Mouse (Mus musculus): Measurements from ENCODE around the gene C1galt1c1.

Gene C1galt1c1

DNA sequence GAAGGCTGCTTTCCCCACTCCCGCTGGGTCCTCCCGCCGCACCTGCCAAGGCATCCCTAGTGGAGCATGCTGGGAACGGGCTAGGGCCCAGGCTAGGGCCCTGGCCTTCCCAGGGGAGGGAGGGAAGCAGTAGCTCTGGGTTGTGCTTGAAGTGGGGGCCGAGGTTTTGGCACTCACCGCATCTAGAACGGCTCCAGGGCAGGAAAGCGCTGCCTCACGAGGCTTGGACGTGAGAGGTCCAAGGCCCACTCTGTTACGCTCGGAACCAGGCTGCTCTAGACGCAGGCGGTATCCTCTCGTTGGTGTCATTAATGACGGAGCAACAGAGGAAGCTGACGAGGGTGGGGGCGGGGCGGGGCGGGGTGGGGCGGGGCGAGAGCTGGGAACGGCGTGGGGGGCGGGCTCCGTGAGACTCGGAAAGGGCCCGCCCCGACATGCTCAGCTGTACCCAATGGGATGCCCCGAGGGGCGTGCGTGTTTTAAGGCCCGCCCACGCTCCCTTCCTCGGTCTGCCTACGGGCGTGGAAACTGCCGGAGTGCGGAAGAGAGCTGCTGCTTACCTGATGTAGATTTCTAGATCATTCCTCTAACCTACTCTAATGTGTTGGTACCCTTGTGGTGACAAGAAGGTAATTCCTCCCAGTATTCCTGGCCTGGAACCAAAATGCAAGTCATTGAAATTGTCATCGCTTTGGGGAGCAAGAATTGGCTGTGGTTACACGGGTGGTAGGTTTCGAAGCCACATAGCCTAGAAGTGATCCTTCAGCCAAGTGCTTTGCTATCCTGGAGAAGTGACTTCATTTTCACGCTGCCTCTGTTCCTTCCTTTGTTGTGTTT, at the start of gene C1galt1c1:
Gene C1galt1c1, minus strand, starts transcription at position 287 of the 837 bp plus-strand sequence.
- peak; percentile 94 for DNase-seq

DNA sequence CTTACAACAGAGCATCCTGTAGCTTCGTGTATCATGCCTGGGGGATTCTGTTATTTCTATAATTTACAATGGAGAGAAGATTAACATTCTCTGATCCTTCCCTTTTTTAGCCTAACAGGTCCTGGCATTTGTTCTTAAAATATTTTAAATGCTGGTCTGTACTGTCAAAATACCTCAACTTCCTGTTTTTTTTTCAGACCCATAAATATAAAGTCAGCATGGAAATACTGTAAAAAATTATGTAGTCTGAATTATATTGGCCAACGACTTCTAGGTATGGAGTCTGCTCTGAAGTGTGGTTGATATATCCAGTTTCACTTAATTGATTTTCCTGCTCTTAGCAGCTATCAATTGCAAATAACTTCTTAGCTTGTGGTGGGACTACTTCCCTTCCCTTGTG, 47.1 kb upstream of the C1galt1c1 start:
- no peak for DNase-seq

DNA sequence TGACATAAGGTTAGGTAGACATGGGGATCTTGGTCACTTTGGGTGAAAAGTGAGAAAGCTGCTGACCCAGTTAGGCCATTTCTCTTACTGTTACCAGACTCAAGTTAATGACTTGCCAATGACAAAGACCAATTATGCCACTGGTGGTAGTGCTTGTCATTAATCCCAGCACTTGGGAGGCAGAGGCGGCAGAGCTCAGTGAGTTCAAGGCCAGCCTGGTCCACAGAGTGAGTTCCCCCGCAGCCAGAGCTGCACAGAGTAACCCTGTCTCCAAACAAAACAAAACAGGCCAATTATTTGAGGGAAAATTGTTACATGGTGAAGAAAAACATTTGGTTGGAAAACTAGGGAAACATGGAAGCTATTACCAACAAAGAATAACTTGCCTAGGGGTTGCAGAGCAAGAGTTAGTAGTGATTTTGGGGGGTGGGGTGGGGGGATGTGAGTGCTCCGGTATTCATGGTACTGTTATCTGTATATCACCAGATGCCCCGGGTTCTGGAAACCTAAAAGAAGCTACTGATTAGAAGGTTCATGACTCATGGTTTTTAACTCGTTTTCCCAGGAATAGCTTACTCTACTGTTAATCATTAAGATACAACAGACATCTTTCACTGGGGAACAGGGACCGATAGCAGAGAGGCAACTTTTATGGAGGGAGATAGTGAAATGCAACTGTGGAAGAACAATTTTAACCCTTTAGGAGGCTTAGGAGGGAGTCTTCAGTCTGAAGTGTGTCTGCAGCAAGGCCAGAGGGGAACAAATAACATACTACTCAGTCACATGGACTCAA, 34.4 kb upstream of the C1galt1c1 start:
- DNase-seq: no peak

DNA sequence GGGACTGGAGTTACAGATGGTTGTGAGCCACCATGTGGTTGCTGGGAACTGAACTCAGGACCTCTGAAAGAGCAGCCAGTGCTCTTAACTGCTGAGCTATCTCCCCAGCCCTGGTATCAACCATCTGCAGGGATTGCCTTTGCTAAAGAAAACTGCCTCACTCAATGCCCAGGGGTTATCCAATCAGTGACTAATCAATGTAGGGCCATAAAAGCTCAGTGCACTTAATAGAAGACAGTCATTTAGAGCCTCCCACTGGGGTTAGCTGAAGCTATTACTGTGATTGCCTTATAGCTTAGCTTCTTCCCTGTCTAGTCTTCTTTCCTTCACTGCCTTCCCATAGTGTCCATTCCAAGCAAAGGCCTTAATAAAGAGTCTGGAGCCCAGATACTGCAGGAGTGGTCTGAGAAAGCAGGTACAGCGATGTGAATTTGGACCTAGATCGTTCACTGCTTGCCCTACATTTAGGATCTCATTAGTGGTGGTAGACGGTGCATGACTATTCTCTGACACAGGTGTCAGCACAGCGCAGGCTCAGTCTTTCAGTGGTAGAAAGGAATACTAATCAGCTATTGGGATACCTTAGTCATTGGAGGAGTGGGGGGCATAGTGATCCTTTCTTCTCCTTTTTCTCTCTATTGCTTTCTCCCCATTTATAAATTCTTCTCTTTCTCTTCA, 21.5 kb upstream of the C1galt1c1 start:
- no peak for DNase-seq

DNA sequence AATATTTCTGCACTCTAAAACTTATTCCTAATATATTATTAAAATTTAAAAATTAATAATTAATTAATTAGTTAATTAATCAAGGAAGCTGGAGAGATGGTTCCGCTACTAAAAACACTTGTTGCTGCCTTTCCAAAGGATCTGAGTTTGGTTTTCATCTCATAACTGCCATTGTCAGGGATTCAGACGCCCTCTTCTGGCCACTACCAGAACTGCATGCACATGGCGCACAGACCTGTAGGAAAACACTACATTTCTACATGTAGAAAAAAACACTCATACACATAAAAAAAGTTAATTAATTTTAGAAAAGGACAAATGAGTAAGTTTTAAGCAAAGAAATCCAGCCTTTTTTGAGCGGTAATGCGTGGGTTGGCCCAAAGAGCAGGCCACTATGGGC, 19.8 kb upstream of the C1galt1c1 start:
- no peak for DNase-seq

DNA sequence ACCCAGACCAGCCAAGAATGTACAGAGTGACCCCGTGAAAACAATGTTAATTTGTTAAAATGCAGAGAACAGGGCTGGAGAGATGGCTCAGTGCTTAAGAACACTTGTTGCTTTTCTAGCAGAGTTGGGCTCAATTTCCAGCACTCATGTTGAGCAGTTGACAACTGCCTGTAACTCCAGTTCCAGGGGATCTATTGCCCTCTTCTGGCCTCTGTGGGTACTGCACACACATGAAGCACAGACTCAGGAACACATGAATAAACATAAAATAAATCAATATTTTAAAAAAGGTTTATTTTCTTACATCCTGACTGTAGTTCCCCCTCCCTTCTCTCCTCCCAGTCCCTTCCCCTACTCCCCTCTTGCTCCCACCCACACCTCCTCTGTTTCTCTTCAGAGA, 18.3 kb upstream of the C1galt1c1 start:
- DNase-seq: no peak

DNA sequence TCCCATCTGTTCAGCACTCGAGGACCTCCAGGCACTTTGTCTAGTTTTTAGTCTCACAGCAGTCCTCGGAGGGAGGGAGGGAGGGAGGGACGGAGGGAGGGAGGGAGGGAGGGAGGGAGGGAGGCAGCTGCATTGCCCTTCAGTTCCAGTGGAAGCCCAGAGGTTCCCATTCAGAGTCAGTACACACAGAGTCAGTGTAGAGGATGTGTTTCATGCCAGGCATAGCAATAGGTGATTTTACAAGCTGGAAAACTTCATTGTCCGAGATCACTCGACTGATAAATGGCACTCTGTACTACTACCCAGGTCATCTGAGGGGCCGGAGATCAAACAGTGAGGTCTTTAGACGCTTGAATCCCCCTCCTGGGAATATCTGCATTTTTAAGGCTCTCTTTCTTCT, 16.3 kb upstream of the C1galt1c1 start:
- DNase-seq: peak; percentile 13

DNA sequence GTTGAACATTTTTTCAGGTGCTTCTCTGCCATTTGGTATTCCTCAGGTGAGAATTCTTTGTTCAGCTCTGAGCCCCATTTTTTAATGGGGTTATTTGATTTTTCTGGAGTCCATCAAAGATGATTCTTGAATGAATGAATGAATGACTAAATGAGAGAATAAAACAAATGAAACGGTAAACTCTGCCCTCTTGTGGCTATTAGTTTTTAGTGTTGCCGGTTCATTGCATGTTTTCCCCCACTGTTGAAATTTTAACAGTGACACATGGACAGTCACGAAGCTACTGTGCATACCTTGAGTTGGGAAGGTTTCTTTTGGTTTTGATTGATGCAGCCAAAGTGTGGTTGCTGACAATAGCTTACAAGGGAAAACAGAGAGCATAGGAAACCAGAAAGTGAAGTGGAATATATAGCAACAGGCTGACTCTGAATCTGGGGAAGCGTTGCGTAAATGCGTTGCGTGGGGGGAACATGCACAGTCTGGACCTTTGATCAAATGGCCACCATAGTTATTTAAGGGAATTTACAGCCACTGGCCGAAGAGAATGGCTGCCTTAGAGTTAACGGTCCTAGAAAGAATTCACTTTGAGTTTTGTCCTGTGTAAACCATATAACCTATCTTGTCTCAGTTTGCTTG, 15.6 kb upstream of the C1galt1c1 start:
- peak; percentile 17 for DNase-seq

DNA sequence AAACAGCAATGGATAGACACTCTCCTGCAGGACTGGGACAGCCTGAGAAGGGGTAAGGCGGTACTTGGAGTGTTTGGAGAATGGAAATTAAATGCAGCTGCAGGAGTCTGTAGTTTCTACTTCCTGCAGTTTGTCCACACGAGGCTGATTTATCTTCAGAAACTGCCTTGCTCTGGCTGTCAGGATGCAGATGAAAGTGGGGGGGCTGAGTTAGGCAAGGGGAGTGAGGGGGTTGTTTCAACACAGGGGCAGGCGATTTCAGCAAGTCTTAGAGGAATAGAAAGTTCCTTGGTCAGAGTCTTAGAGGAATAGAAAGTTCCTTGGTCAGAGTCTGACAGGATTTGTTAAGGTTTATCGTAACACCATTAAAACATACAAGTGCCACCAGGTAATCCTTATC, 7.3 kb upstream of the C1galt1c1 start:
- peak; percentile 32 for DNase-seq

DNA sequence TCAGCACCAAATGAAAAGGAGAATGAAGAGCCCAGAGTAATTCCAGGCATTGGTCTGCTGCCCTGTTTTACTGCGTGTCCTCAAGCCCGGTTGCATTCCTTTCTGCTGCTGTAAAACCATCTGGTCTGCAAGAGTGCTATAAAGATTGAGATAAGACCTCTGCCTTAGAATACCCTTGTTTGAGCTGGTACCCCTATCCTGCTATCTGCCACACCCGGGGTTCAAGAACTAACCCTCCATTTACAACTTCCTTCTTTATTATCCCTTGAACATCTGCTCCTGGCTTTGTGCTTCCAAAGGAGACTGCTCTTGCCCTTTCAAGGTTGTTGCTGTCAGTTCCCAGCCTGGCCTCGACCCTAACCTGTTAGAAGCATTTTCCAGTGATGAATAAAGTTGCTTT, 6.5 kb upstream of the C1galt1c1 start:
- no peak for DNase-seq

DNA sequence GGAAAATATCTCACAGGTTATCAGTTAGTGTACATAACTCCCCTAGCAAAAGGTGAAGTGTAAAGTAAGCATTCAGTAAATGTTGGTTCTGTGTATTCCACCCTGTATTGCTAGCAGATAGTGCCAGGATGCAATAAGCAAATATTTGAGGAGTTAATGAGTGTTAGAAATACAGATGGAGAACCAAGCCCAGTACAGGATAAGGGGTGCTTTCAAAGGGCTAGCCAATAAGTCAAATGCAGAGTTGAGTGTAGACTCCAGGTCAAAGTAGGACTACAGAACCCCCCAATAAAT, 698 bp upstream of the C1galt1c1 start:
- DNase-seq: no peak

DNA sequence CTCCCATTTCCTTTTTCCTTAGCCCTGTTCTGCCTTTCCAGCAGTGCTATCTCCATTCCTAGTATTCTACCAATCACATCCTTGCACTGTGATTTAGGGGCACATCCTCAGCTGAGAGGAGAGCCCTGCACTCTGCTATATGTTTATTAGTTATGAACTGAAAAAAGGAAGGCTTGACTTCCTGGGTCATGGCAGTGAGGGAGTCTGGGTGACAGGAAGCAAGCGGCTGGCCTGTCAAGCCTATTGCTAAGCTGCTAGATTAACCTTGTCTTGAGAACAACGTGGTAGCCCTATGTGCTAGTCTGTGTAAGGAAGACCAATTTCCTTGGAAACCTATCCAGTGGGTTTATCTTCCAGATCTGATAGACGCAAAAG, 33.9 kb downstream of the C1galt1c1 start:
- peak; percentile 25 for DNase-seq

DNA sequence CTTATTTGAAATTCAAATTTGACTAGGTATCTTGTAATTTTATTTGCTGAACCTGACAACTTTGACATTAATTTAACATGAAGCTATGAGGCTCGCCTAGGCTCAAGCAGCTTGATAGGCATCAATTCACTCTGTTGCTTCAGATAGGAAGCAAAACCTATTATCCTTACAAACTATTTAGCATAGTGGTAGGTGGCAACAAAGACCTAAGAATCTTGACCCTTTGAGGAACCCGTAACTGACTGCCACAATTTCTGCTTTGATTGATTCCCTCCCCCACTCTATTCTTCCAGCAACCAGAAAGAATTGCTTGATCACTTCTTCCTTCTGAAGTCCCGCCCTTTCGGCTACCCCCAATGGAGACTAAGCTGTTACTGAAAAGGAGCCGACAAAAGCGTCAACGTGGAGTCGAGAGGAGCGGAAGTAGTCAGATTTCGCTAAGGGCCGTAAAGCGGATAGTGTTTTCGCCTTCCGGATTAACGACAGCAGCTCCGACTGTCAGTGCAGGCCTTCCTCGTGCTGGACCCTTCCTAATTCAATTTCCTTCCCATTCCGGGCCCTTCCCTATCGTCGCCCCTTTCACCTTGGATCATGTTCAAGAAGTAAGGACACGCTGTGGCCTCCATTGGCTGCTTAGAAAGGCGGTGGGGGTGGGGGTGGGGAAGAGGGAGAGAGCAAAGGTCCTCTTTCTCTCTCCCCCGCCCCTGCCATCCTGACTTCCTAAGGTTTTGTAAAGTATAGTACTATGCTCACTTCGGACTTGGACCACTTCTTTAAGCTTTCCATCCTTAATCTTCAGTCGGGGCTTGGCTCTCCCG, 34.5 kb downstream of the C1galt1c1 start, which contains the start of gene Mcts1:
Gene Mcts1, plus strand, starts transcription at position 402 of the 818 bp plus-strand sequence.
- DNase-seq: peak; percentile 89

DNA sequence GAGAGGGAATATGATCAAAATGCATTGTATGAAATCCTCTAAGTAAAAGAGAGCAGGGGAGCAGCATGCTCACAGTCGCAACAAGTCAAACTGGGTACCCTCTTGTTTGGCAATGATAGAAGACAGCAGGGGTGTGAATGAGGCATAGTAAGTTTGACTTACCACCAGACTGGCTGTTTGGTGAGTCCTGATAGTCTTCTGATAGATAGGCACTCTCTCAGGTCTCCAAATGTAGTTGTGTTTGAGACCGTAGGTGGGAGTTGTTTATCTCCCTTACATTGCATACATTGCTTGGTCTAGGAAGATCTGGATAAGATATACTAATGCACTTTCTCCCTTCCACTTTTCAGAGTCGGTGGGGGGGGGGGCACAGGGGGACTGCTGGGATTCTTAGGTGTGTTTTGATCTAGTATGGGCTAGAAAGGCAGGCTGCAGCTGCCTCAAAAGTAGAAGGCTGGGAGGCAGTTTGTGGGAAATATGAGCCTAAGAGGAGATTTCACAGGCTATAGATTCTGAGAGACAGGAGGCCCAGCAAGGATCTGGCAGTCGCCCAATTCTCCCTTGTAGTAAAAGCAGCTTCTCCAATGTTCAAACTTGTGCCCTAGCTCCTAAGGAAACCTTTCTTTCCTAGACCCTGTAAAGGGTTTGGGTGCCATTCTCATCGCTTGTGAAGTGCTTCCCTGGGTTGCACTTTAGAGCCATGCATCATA, 41.6 kb downstream of the C1galt1c1 start:
- peak; percentile 10 for DNase-seq

DNA sequence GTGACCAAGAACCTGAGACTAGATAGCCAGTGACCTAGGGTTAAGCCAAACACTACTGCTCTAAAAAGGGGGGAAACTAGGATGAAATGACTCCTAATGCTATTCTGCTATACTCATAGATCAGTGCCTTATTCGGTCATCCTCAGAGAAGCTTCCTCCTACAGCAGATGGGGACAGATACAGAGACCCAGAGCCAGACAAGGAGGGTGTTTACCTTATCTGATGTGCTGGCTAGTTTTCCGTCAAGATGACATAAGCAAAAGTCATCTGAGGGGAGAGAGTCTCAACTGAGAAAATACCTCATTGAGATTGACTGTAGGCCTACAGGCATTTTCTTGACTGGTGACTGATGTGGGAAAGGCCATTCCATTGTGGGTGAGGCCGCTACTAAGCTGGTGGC, 43.1 kb downstream of the C1galt1c1 start:
- no peak for DNase-seq

DNA sequence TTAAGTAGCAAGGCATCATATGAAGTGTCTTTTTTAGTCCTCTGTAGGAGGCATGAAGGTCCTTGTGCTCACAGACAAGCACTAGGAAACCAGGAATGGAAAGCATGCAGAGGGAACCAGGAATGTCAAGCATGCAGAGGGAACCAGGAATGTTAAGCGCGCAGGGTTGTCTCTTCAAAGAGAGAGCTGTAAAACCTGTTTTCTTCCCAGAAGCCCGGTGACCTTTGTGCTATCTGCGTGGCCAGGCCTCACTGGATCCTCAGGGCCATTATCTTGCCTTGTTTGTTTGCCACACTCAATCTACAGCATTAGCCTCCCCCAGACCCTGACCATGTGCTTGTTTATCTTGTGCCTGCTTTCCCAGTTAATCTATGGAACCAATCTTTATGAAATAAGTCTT, 45.1 kb downstream of the C1galt1c1 start:
- DNase-seq: peak; percentile 42

DNA sequence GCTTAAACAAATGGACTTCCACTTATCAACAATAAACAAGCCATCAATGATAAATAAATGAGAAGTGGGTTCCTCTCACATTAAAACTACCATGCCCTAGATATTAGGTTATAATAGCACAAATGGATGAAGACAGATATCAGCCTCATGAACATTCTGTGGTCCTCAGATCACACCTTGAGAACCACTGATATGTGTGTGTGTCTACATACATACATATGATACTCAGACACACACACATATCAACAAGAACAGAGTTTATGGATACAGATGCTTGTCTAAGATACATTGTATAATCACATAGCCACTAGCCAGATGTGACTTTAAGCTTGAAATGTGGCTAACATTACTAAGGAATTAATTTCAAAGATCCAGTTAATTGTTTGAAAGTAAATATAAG, 51.6 kb downstream of the C1galt1c1 start:
- no peak for DNase-seq

DNA sequence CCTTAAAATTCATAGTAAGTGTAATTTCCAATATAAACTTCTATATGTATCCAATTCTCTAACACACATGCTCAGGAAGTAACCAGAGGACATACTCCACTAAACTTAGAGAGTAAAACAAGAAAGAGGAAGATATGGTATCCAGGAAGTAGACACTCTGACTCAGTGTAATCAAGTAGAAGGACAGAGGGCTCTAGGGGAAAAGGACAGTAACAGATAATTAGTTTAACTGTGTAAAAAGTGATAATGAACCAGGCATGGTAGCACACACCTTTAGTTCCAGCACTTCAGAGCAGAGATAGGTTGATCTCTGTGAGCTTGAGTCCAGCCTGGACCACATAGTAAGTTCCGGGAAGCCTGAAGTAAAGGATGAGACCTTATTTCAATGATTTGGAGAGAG, 53.7 kb downstream of the C1galt1c1 start:
- no peak for DNase-seq
